Mouse (Mus musculus) bone marrow, adult 2 months (tissue): Measurements from ENCODE around the gene Olfr830.

ENCODE experiments used
- CTCF ChIP-seq: fragments of 200-500 bp; IDR thresholded peaks from 2 replicates; pipeline ENCODE4 v1.5.1; 2011; ENCODE audit warnings: low read length, control low read depth; ENCODE audit not compliant: control insufficient read depth, insufficient read depth
- POLR2A ChIP-seq: fragments of 200-500 bp; IDR thresholded peaks from 2 replicates; pipeline ENCODE4 v1.6.1; 2011; ENCODE audit warnings: low read depth, mild to moderate bottlenecking, control low read depth, low read length, borderline replicate concordance; ENCODE audit not compliant: control insufficient read depth

GRCm38 (mm10) chr9:18874393-18874792 is at the start of gene Olfr830:
- TF ChIP-seq CTCF = no peak
- no peak for TF ChIP-seq POLR2A
